Mouse (Mus musculus): ENCODE measurements around the gene Gstt1.
"Not testable (repeated sequence)": the region's sequence is repeated elsewhere in the genome, so short reads cannot be mapped to it uniquely, and the experiment has no call there.

Gstt1 gene

DNA sequence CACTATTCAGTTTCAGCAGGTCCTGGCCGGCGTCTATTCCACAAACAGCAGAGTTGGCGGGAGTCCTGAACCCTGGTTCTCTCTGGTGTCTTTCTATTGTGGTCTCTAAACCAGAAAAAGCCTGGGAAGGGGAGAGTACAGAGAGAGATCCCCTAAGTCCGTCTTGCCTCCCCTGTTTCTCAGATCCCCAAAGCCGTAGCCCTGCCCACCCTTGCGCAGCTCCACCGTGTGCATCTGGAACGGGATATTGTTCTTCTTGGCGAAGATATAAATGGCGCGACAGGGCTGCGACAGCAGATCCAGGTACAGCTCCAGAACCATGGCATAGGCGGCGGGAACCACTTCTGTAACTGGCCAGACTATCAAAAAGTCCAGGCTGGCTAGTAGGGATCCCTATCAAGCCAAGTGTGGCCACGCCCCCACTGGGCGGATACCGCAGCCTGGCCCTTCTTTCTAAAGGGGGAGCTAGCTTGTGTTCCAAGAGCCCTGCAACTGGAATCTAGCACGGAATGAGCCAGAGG is at the start of gene Gstt1:
Gstt1 (minus strand) TSS at position 409 of the 521 bp plus-strand sequence.
- peak; percentile 80 for DNase-seq

- no peak for DNase-seq
These were observed 47.0 kb upstream of the Gstt1 start for GRCm38 (mm10) chr10:75845306-75845930.

GRCm38 (mm10) chr10:75844800-75845199 is 46.4 kb upstream of the Gstt1 start:
- DNase-seq: no peak

DNA sequence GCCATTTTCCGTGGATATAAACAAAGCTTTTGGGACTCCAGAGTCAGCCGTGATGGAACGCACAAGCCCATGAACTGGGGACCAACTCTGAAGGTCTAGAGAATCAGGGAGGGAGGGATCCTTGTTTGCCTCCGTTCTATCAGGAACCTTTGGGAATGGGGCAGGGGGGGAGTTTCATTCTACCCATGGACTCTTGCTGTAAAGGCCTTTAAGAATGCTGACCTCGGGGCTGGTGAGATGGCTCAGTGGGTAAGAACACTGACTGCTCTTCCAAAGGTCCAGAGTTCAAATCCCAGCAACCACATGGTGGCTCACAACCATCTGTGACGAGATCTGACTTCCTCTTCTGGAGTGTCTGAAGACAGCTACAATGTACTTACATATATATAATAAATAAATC is 45.5 kb upstream of the Gstt1 start:
- not testable (repeated sequence) for DNase-seq

DNA sequence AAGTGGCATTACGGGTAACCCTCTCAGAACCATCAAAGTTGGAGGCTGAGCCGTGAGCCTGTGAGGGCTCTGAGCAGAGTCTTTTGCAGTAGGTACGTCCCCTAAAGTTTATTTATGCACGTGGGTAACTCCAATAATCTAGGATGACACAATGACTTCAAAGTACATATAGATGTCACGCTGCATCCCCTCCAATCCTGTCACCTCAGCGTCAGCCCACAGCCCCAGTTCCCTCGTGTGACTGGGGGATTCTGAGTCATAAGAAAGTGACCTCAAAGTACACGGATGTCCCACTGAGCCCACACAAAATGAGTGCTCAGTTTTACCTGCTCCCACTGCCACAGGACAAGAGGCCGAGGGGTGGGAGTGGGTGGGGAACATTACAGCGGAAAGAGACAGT is 40.7 kb upstream of the Gstt1 start:
- DNase-seq: no peak

DNA sequence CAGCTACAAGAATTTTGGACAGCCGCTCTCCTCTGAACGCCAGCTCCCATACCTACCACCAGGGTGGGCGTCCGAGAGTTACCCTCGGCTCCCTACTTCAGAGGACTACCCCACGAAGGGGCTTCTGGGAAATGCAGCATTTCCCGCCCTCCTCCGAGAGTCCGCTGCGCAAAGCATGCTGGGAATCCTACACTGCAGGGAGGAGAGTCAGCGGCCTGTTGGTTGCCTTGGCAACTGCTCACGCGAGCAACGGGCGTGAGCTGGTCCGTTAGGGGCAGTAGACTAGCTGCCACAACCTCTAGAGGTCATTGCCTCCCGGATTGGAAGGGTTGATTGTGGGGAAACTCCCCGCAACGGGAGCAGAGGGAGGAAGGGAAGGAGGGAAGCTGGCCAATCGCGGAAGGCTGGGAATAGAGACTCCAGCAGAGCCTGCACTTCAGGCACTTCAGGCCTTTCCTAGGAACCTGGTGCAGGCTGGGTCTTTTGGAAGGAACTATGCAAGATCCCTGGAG is 38.9 kb upstream of the Gstt1 start, which contains the start of gene Gstt2:
Gstt2 (minus strand) TSS at position 177 of the 512 bp plus-strand sequence.
- peak; percentile 94 for DNase-seq

DNA sequence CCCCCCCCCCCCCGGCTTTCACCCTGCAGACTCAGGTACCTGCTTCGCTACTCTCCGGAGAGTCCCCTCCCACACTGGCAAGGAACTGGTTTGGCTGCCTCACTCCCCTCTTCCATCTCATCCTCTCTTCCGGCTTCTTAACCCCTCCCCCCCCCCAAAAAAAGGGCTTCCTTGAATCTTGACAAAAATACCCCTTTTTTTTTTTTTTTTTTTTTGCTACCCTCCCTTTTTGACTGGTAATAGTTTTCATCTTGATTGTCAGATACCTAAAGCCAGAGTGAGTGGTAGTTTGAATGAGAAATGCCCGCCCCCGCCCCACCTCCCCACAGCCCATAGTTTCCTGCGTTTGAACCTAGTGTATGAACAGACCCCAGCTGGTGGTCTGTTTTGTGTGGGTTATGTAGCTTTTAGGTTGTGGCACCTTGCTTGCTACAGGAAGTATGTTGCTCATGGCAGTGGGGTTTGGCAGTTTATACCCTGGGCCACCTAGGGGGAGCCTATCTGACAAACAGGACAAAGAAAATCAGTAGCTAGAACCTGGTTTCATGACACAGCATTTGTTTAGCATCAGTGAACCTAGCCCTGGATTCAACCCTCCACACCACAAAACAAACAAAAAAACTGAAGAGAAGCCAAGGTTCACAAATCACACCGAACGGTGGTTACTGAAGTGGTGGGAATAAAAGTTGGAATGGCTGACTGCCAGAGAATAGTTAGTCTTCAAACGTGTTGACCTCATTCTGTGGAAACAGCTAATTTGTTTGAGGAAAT is 37.6 kb upstream of the Gstt1 start:
- DNase-seq: peak; percentile 42

- DNase-seq: peak; percentile 73
These were observed 36.9 kb upstream of the Gstt1 start for GRCm38 (mm10) chr10:75835307-75835706.

- DNase-seq: no peak
These were observed 36.3 kb upstream of the Gstt1 start for GRCm38 (mm10) chr10:75834721-75835120.

GRCm38 (mm10) chr10:75834250-75834649 is 35.9 kb upstream of the Gstt1 start:
- peak; percentile 69 for DNase-seq

DNA sequence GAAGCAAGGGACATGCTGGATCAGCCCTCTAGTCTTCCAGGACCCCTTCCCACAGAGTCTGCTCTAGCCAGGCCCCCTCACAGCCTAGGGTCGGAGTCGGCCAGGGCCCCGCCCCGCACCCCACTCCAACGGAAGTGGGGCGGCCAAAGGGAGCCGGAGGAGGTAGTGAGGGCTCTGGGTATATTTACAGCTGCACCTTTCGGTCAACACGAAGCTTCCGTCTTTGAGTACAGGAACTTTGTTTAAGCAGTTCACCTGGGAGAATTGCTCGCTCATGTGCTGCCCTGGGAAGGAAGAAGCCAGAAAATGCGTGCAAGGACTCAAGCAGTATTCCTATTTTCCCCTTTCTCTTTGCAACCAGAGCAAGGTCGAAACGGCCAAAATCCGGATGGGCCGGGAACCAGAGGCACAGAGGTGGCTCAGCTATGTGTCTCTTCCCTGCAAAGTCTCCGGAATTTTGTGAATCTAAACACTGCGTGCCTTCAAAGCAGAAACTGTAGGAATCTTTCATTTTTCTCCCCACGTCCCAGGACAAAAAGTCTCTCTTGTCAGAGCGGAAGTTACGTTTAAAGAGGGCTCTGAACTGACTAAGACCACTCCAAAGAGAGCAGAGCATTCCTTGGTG is 35.2 kb upstream of the Gstt1 start:
- no peak for DNase-seq

GRCm38 (mm10) chr10:75832272-75832895 is 34.0 kb upstream of the Gstt1 start:
- DNase-seq: peak; percentile 68

- DNase-seq: no peak
These were observed 31.9 kb upstream of the Gstt1 start for GRCm38 (mm10) chr10:75830275-75830670.

DNA sequence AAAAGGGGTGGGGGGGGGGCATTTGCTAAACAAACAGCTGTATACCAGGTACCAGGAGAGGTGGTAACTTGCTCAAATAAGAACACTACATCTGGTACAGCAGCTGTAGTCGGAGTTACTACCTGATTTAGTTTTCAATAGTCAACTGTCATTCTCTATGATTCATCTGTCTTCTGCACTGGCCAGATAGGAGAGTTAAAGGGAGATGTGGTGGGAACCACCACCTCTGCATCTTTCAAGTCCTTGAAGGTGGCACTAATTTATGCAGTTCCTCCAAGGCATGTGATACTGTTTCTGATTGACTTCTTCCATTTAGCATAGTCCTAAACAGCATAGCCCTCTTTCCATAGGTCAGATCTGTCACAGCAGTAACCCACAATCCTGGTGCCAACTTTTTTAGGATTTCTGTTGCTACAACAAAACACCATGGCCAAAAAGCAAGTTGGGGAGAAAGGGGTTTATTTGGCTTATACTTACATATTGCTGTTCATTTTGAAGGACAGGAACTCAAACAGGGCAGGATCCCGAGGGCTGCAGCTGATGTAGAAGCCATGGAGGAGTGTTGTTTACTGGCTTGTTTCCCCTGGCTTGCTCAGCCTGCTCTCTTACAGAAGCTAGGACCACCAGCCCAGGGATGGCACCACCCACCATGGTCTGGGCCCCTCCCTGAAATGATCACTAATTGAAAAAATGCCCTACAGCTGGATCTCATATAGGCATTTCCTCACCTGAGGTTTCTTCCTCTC is 31.3 kb upstream of the Gstt1 start:
- no peak for DNase-seq

DNA sequence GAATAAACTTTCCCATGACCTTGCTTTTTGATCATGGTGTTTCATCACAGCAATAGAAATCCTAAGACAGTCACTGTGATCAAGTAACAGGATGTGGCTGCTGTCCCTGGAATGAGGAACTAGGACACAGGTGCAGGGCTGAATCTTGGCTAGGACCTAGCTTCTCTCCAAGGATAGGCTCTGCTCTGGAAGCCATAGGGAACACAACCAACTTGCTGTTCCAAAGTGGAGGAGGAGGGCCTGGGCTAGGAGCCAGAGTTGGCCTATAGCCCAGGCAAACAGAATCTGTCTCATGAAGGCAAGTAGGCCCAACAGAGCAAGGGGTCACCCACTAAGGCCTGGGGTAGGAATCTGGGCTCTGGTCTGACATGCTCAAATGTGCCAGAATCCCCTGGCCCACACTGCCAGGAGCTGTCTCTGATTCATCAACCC is 30.1 kb upstream of the Gstt1 start:
- DNase-seq: peak; percentile 90

DNA sequence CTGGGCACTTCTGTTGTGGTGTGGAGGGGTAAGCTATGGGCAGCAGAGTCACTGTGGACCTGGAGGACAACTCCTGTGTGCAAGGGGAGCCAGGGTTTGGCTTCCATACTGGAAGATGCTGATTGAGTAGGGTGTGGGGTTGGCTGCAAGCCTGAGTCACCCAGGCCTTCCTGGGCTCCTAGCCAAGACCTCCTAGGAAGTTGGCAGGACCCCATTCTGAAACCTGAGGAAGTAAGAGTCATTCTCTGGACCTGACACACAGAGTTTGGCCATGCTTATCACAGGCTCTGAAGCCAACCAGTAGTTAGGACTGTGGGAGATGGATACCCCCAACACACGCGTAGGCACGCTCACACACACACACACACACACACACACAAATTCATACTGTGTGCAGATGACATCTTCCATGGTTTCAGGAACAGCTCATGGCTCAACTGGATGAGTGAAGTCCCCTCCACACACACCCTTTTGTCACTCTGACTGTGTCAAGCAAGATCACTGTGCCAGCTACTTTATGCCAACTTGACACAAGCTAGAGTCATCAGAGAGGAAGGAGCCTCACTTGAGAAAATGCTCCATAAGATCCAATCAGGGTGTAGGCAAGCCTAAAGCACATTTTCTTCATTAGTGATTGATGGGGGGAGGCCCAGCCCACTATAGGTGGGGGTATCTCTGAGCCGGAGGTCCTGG is 29.4 kb upstream of the Gstt1 start:
- peak; percentile 63 for DNase-seq

- DNase-seq: no peak
These were observed 26.1 kb upstream of the Gstt1 start for GRCm38 (mm10) chr10:75824530-75824929.

DNA sequence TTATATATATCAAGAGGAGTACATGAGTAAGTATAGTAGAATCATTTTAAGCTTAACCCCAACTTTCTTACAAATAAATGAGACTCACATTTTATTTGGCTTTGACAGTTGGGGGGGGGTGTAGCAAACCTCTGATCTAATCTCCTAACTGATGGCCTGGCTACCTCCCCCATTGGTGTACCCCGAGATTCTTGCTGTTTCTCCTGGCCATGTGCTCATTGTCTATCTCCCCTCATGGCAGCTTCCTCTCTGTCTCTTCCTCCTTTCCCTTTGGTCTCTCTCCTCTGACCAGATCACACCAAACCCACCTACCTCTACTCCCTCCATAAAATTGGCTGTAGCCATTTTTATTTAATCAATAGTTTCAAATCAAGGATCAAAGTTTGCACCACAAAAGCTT is 25.4 kb upstream of the Gstt1 start:
- no peak for DNase-seq

DNA sequence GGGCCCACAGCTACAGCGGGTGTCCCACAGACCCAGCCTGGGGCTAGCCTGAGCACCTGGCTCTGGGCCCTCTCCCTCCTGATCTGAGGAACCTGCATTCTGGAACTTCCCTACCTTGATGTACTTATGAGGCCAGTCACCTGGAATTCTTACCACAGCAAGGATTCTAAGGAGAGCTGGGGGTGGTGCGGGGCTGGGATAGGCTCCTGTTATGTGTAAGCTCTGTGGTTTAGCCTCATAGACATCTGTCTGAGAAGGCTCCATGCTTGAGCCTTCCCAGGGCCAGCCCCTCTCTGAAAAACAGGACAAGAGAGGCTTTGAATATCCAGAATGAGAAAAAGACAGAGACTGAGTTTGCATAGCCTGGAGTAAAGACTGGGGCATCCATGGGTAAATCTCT is 24.1 kb upstream of the Gstt1 start, which contains the start of gene Gstt4:
Gstt4 (minus strand) TSS at position 101 of the 400 bp plus-strand sequence.
- DNase-seq: no peak

- no peak for DNase-seq
These were observed 21.5 kb upstream of the Gstt1 start for GRCm38 (mm10) chr10:75819882-75820281.

GRCm38 (mm10) chr10:75818641-75819040 is 20.3 kb upstream of the Gstt1 start:
- no peak for DNase-seq

All from cerebellum, adult 9-11 months (tissue).